Mouse (Mus musculus) central nervous system, embryonic 14 days (tissue): ENCODE measurements around the gene Hoxc4. TPM values are rescaled to one million over a fixed set of nuclear protein-coding genes. Genes with fewer than 3 reads are reported as not detected.

Experiments used
- polyA plus RNA-seq: library from polyadenylated mRNA; depleted of rRNA; stranded (reverse); fragments of >200 nt; gene quantifications from 2 replicates; pipeline ENCODE4 v1.2.3, GENCODE M21; 2012; rRNA removed

The Hoxc4 gene
- polyA plus RNA-seq: 10.7 and 10.8 TPM in 2 replicates

GRCm38 (mm10) chr15:103018636-103019035 is at the start of gene Hoxc4:
TSS of gene Hoxc4 (plus strand) at chr15:103018934.

GRCm38 (mm10) chr15:102976171-102976570 is 42.6 kb upstream of the Hoxc4 start, which contains the start of gene Hoxc9:
TSS of gene Hoxc9 (plus strand) at chr15:102976439.

GRCm38 (mm10) chr15:102990461-102991397 is 28.0 kb upstream of the Hoxc4 start, which contains the start of gene Hoxc8:
TSS of gene Hoxc8 (plus strand) at chr15:102990607.

DNA sequence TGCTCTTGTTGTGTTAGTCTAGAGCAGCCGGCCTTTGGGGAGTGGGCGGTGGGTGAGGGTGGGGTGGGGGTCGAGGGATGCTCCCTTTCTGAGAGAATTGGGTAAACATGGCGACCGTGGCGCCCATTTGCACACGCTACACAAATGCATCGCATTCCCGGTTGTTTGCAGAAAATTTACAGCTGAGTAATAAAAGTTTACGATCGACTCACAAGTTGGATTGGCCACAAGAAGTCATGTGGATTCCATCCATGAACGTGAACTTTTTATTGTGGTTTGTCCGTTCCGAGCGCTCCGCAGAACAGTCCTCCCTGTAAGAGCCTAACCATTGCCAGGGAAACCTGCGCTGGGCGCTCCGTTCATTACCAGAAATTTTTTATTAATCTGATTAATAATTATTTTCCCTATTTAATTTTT is 20.8 kb upstream of the Hoxc4 start, which contains the start of gene Hoxc6:
Gene Hoxc6 (plus strand): TSS at position 319 of the 417 bp plus-strand sequence.

Other genes starting within 250 kb of the Hoxc4 start
- gene Hoxc13, start 97.8 kb upstream of the Hoxc4 start, polyA plus RNA-seq: 0.05 and 0.14 TPM in 2 replicates
- gene Hoxc12, start 82.2 kb upstream of the Hoxc4 start, polyA plus RNA-seq: not detected in 2 replicates
- not detected in 2 replicates for gene Hoxc11, start 64.5 kb upstream of the Hoxc4 start, polyA plus RNA-seq
- gene Hoxc10, start 52.1 kb upstream of the Hoxc4 start, polyA plus RNA-seq: not detected in 2 replicates
- 5.6 and 6.4 TPM in 2 replicates for gene Hoxc5, start 51.5 kb upstream of the Hoxc4 start, polyA plus RNA-seq
- 0.37 TPM in 1 of 2 replicates, not detected in the other for gene Hoxc9, start 42.5 kb upstream of the Hoxc4 start, polyA plus RNA-seq
- 5.9 TPM in 1 of 2 replicates, not detected in the other for gene Hoxc8, start 28.3 kb upstream of the Hoxc4 start, polyA plus RNA-seq
- gene Hoxc6, start 20.7 kb upstream of the Hoxc4 start, polyA plus RNA-seq: 1.6 and 13.9 TPM in 2 replicates
- gene Smug1, start 148.2 kb downstream of the Hoxc4 start, polyA plus RNA-seq: 29.9 and 35.9 TPM in 2 replicates
- 93.0 and 106 TPM in 2 replicates for gene Cbx5, start 220.9 kb downstream of the Hoxc4 start, polyA plus RNA-seq
- gene Hnrnpa1, start 221.5 kb downstream of the Hoxc4 start, polyA plus RNA-seq: 1,362 and 1,476 TPM in 2 replicates
- 0.92 and 1.6 TPM in 2 replicates for gene Nfe2, start 239.5 kb downstream of the Hoxc4 start, polyA plus RNA-seq